Mouse (Mus musculus) embryonic facial prominence, embryonic 14.5 days (tissue): ENCODE data around the gene Ptprg. TPM values are rescaled to one million over a fixed set of nuclear protein-coding genes. Genes with fewer than 3 reads are reported as not detected.
"Not testable (repeated sequence)": the region's sequence is repeated elsewhere in the genome, so short reads cannot be mapped to it uniquely, and the experiment has no call there.

Experiments used
- ATAC-seq: fragments of 200-750 bp; cut with Nextera tagmentation; 2 replicates; pipeline ENCODE4 v1.8.0; 2017; ENCODE audit warnings: low read depth, moderate number of reproducible peaks, moderate TSS enrichment
- DNase-seq: peaks from one replicate; pipeline ENCODE4 v3.0.0-alpha.2; 2015; ENCODE audit warnings: low spot score
- H3K27ac ChIP-seq: fragments of 300-500 bp; sonication (generic); replicated peaks from 2 replicates; pipeline ENCODE4 v1.5.1; 2014; ENCODE audit warnings: low read depth, mild to moderate bottlenecking, low read length, moderate library complexity
- H3K27me3 ChIP-seq: fragments of 300-500 bp; sonication (generic); replicated peaks from 2 replicates; pipeline ENCODE4 v1.6.1; 2014; ENCODE audit warnings: low read length; ENCODE audit not compliant: control insufficient read depth, insufficient read depth
- H3K36me3 ChIP-seq: fragments of 300-500 bp; sonication (generic); 2 replicates; pipeline ENCODE4 v1.6.1; 2014; ENCODE audit warnings: low read length, mixed read lengths; ENCODE audit not compliant: control insufficient read depth, insufficient read depth
- H3K4me1 ChIP-seq: fragments of 300-500 bp; sonication (generic); 2 replicates; pipeline ENCODE4 v1.6.1; 2014; ENCODE audit warnings: antibody characterized with exemption, low read length; ENCODE audit not compliant: control insufficient read depth, insufficient read depth
- H3K4me2 ChIP-seq: fragments of 300-500 bp; sonication (generic); 2 replicates; pipeline ENCODE4 v1.6.1; 2014; ENCODE audit warnings: low read depth, mild to moderate bottlenecking, low read length, moderate library complexity, mixed read lengths
- H3K4me3 ChIP-seq: fragments of 300-500 bp; sonication (generic); 2 replicates; pipeline ENCODE4 v1.5.1; 2014; ENCODE audit warnings: low read depth, mild to moderate bottlenecking, low read length
- H3K9ac ChIP-seq: fragments of 300-500 bp; sonication (generic); 2 replicates; pipeline ENCODE4 v1.6.1; 2014; ENCODE audit warnings: low read depth, mild to moderate bottlenecking, low read length, moderate library complexity, mixed read lengths
- H3K9me3 ChIP-seq: fragments of 300-500 bp; sonication (generic); 2 replicates; pipeline ENCODE4 v1.6.1; 2016; ENCODE audit warnings: low read length; ENCODE audit not compliant: control insufficient read depth
- WGBS: fragments of 180-500 bp; shearing (Covaris S2); extraction: QIAGEN DNeasy Blood & Tissue Kit; methylation state at CpG from one replicate; pipeline ENCODE4 v1.1.7; 2014; 5-methylcytosine and 5-hydroxymethylcytosine counted together
- polyA plus RNA-seq: library from polyadenylated mRNA; unstranded; fragments of >200 nt; fragmentation: Nextera tagmentation; extraction: Ambion mirVana; gene quantifications from 2 replicates; pipeline ENCODE4 v1.2.1, GENCODE M21; 2014

Ptprg gene
- polyA plus RNA-seq, 1 experiment from 2014 or later = 23.5 TPM

DNA sequence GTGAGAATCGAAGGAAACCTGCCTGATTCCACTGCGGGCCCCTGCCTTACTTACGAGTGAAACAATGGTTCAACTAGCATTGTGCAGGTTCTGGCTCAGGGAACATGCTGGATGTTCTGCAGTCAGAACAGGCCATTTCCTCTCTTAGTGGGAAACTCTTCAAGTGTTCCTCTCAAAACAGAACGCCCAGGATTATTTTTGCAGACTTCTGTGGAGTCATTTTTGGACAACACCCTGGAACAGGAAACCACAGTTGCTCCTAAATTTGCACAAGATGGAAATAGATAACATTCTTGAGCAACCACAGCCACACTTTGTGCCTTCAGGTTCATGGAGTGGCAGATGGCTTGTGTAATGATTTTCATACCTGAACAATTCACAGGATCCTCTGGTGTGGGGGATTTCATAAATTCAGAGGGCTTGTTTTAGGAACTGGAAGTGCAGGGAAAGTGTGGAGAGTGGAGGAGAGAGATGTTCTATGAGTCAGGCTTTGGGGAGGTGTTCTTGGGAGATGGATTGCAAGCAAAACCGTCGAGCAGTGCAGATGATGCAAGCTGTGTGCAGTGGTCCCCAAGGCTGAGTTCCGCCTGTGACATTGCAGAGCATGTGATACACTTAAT, 257.9 kb downstream of the Ptprg start:
- Histone ChIP-seq H3K9me3 (no peaks in the 10 kb centered on the region), H3K9ac (no peak overlapping the region), H3K27me3 (no peaks in the 10 kb centered on the region), H3K36me3 (no peaks in the 10 kb centered on the region), H3K4me2 (no peak overlapping the region), H3K4me3 (no peak overlapping the region), H3K27ac (no peak overlapping the region), H3K4me1 (peaks cover 7% of the 10 kb centered on the region; the same call in 1 of the 2 replicates)
- peak; percentile 63 for DNase-seq
- no peak for ATAC-seq
- 67% methylated on average over 7 of the region's 7 CpGs for WGBS

DNA sequence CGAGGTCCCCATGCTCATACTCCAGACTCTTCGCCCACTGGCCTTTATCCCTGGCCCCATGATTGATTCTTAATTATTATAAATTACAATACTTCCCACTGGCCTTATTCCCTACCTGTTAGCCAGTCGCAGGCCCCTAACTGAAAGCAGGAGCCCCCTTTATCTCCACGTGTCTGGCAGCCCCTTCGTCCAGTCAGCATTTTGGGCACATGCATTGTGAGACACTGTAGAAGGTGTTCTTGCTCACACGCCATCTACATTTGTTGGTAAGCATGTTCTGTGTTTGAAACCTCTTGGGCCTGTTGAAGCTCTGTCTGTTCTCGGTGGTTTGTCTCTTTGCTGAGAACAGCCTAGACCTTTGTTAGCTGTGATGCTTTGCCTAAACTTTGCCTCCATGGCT, 259.0 kb downstream of the Ptprg start:
- H3K4me2 ChIP-seq = no peak overlapping the region
- H3K27me3 ChIP-seq = no peaks in the 10 kb centered on the region
- WGBS = 85% methylated on average over 7 of the region's 7 CpGs
- H3K9me3 ChIP-seq = no peaks in the 10 kb centered on the region
- ATAC-seq (no peak), DNase-seq (no peak)
- H3K4me1 ChIP-seq = peaks cover 7% of the 10 kb centered on the region; the same call in 1 of the 2 replicates
- no peak overlapping the region for H3K9ac ChIP-seq
- no peak overlapping the region for H3K4me3 ChIP-seq
- H3K27ac ChIP-seq = no peak overlapping the region
- no peaks in the 10 kb centered on the region for H3K36me3 ChIP-seq

DNA sequence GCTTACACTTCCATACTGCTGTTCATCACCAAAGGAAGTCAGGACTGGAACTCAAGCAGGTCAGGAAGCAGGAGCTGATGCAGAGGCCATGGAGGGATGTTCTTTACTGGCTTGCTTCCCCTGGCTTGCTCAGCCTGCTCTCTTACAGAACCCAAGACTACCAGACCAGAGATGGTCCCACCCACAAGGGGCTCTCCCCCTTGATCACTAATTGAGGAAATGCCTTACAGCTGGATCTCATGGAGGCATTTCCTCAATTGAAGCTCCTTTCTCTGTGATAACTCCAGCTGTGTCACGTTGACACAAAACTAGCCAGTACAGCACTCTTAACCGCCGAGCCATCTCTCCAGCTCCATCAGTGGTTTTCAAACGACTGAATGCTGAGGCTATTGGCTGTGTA, 261.5 kb downstream of the Ptprg start:
- not testable (repeated sequence) for H3K9me3 ChIP-seq, H3K27ac ChIP-seq, ATAC-seq, DNase-seq, H3K4me2 ChIP-seq, H3K36me3 ChIP-seq, H3K4me3 ChIP-seq, H3K4me1 ChIP-seq, H3K9ac ChIP-seq, H3K27me3 ChIP-seq
- WGBS = 43% methylated on average over 4 of the region's 4 CpGs

DNA sequence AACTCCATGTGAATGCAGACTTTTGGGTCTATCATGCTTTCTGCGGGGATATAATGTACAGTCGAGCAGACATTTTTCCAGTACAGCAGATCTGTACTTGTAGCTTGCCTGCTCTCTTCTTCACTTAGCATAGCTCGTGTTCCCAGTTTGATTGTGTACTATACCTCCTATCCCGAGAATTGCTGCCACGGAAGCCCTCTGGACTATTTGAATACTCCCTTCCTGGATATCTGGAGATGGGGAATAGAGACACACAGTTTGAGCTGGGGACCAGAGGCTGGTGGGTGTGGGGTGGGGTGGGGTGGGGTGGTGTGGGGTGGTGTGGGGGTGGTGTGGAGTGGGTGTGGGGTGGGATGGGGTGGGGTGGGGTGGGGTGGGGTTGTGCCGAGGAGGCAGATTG, 263.9 kb downstream of the Ptprg start:
- no peak for DNase-seq
- Histone ChIP-seq H3K27me3 (no peaks in the 10 kb centered on the region), H3K9me3 (no peaks in the 10 kb centered on the region), H3K4me3 (no peak overlapping the region), H3K27ac (no peak overlapping the region), H3K36me3 (no peaks in the 10 kb centered on the region), H3K4me1 (no peaks in the 10 kb centered on the region), H3K9ac (no peak overlapping the region), H3K4me2 (no peak overlapping the region)
- WGBS = 79% methylated on average over 6 of the region's 6 CpGs
- ATAC-seq = no peak

DNA sequence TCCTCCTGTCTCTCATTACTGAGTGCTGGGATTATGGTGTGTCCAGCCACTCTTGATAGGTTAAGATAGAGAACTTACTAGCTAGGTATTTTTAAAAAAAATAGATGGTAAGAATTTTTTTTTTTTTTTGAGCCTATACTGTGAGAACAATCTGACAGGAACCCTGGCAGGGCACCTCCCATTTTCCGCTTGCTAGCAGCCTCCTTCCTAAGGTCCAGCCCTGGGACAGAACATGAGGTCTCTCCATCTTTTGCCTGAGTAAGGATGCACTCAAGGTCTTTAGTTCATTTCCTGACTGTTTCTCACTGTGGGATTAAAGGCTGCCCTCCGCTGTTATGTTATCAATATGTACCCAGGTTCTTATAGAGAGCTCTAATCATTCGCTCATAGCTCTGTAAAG, 264.7 kb downstream of the Ptprg start:
- Histone ChIP-seq H3K4me1 (peaks cover 4% of the 10 kb centered on the region), H3K36me3 (no peaks in the 10 kb centered on the region), H3K4me2 (no peak overlapping the region), H3K4me3 (no peak overlapping the region), H3K9ac (no peak overlapping the region), H3K9me3 (no peaks in the 10 kb centered on the region), H3K27me3 (no peaks in the 10 kb centered on the region), H3K27ac (no peak overlapping the region)
- no peak for DNase-seq
- no peak for ATAC-seq
- WGBS = 95% methylated on average over 3 of the region's 3 CpGs

DNA sequence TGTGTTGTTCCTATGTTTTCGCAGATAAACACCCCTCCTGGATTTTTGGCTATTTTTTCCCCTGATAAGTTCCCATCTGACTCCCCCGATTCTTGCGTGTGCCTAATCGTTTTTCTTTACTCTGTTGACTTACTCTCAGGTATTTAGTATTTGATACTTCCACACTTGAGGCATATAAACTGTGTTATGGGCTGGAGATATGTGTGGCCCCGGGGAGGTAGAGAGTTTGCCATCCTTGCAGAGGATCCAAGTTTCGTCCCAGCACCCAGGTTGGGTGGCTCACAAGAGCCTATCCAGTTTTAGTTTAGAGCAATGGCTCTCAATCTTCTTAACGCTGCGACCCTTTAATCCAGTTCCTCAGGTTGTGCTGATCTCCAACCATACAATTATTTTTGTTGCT, 265.4 kb downstream of the Ptprg start:
- H3K36me3 ChIP-seq = no peaks in the 10 kb centered on the region
- WGBS = 91% methylated on average over 8 of the region's 8 CpGs
- no peak overlapping the region for H3K4me3 ChIP-seq
- DNase-seq (no peak), ATAC-seq (no peak)
- no peak overlapping the region for H3K27ac ChIP-seq
- no peak overlapping the region for H3K9ac ChIP-seq
- peaks cover 10% of the 10 kb centered on the region for H3K4me1 ChIP-seq
- H3K9me3 ChIP-seq = no peaks in the 10 kb centered on the region
- H3K27me3 ChIP-seq = no peaks in the 10 kb centered on the region
- H3K4me2 ChIP-seq = no peak overlapping the region

DNA sequence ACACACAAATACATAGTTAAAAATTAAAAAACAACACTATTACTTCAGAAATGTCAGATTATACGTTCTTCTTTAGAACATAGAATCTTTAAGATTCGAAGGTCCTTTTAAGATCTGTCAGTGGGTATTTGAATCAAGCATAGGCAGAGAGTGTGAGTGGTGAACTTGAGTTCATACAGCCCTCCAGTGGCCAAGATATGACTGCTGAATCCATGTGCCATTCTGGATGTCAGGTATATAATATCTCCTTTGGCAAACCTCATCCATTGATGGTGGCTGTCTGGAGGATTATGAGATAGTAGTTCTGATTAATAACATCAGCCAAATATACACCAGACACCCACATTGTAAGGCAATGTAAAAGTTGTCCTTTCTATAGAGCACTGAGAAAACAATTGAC, 266.0 kb downstream of the Ptprg start:
- ATAC-seq (no peak), DNase-seq (no peak)
- no peak overlapping the region for H3K4me2 ChIP-seq
- H3K27ac ChIP-seq = no peak overlapping the region
- peaks cover 17% of the 10 kb centered on the region for H3K4me1 ChIP-seq
- no peaks in the 10 kb centered on the region for H3K36me3 ChIP-seq
- no peaks in the 10 kb centered on the region for H3K9me3 ChIP-seq
- WGBS = 83% methylated on average over 2 of the region's 2 CpGs
- H3K27me3 ChIP-seq = no peaks in the 10 kb centered on the region
- no peak overlapping the region for H3K4me3 ChIP-seq
- no peak overlapping the region for H3K9ac ChIP-seq

DNA sequence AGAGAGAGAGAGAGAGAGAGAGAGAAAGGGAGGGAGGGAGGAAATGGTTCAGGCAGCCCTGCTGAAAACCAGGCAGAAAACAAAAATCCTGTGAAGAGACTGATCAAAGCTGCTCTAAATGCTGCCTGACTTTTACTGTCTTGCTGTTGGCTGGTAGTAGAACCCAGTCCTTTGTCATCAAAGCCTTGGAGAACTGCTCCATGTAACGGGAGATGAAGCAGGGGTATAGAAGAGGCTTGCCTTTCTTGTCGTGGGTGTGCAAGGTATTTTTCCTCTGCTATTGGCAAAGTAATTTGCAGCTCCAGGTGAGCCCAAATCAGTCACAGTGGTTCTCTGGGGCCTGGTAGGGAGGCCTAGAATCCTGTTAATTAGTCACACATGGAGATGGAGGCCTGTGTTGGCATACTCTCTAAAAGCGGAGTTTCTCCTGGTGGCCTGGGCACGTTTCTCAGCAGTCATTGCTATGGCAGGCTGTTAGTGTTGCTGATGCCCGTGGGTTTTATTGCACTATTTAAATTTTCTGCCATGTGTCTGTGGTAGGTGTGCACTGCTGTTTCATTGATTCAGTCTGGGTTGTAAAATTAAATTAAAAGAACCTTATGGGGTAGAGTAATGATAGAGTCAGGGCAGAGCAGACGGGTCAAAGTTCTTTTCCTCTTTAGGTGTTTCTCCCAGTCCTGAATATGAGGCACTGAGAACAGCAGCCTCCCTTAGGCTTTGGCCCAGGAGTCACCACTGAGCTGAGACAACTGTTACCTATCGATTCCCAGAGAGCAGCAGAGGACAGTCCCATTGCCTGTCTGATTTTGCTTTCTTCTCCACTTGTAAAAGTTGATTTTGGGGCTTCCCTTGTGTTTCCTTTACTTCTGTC, 269.7 kb downstream of the Ptprg start:
- ATAC-seq = peak; percentile 48

DNA sequence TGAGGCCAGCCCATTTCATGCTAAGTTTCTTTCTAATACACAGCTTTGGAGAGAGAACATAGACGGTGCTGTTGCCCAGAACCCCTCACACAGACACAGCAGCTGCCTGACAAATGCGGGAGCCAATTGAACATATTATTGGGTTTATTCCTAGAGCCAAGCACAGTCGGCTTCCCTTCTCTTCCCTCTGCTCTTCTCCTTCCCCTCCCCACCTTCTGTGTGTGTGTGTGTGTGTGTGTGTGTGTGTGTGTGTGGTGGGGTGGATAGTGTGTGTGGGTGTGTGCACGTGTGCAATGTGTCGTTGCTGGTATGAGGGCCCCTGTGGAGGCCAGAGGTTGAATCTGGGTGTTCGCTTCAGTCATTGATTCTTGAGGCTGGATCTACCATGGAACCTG, 270.4 kb downstream of the Ptprg start:
- Histone ChIP-seq H3K4me3 (no peak overlapping the region), H3K9ac (no peak overlapping the region), H3K4me2 (no peak overlapping the region), H3K27me3 (no peaks in the 10 kb centered on the region), H3K9me3 (no peaks in the 10 kb centered on the region), H3K36me3 (no peaks in the 10 kb centered on the region), H3K27ac (no peak overlapping the region), H3K4me1 (peaks cover 20% of the 10 kb centered on the region)
- ATAC-seq (no peak), DNase-seq (no peak)
- WGBS = 66% methylated on average over 6 of the region's 6 CpGs

More for the DNA sequence above, 269.7 kb downstream of the Ptprg start:
- Histone ChIP-seq H3K9ac (no peak overlapping the region), H3K27me3 (no peaks in the 10 kb centered on the region), H3K36me3 (no peaks in the 10 kb centered on the region), H3K4me1 (peaks cover 20% of the 10 kb centered on the region), H3K27ac (no peak overlapping the region), H3K4me2 (no peak overlapping the region), H3K4me3 (no peak overlapping the region), H3K9me3 (no peaks in the 10 kb centered on the region)
- 35% methylated on average over 7 of the region's 7 CpGs for WGBS
- DNase-seq = peak; percentile 34
